Mouse (Mus musculus): ENCODE data around the gene Rbms3. TPM values are rescaled to one million over a fixed set of nuclear protein-coding genes. Genes with fewer than 3 reads are reported as not detected.
A peak's percentile ranks its signal among the peaks of the same experiment; 100 is the strongest.

Rbms3 gene
- total and polyA plus RNA-seq, 3 experiments: 11.1 to 25.7 (median 24.9) TPM

- no peak for DNase-seq
Observed at GRCm38 (mm10) chr9:117484396-117484795, 145.3 kb downstream of the Rbms3 start.

GRCm38 (mm10) chr9:117476753-117477152, 153.0 kb downstream of the Rbms3 start:
- DNase-seq: no peak

GRCm38 (mm10) chr9:117452816-117453215, 176.9 kb downstream of the Rbms3 start:
- DNase-seq: no peak

- DNase-seq: no peak
Observed at GRCm38 (mm10) chr9:117442611-117443010, 187.1 kb downstream of the Rbms3 start.

GRCm38 (mm10) chr9:117435856-117436255, 193.9 kb downstream of the Rbms3 start:
- no peak for DNase-seq

GRCm38 (mm10) chr9:117430670-117431069, 199.0 kb downstream of the Rbms3 start:
- no peak for DNase-seq

GRCm38 (mm10) chr9:117429217-117430105, 200.3 kb downstream of the Rbms3 start:
- DNase-seq: no peak

GRCm38 (mm10) chr9:117423259-117423658, 206.5 kb downstream of the Rbms3 start:
- DNase-seq: no peak

- no peak for DNase-seq
Observed at GRCm38 (mm10) chr9:117419874-117420485, 209.7 kb downstream of the Rbms3 start.

GRCm38 (mm10) chr9:117413181-117413580, 216.5 kb downstream of the Rbms3 start:
- DNase-seq: no peak

- DNase-seq: no peak
Observed at GRCm38 (mm10) chr9:117412584-117412983, 217.1 kb downstream of the Rbms3 start.

- DNase-seq: no peak
Observed at GRCm38 (mm10) chr9:117404621-117405020, 225.1 kb downstream of the Rbms3 start.

- no peak for DNase-seq
Observed at GRCm38 (mm10) chr9:117400262-117400671, 229.4 kb downstream of the Rbms3 start.

- no peak for DNase-seq
Observed at GRCm38 (mm10) chr9:117397071-117397470, 232.6 kb downstream of the Rbms3 start.

- DNase-seq: no peak
Observed at GRCm38 (mm10) chr9:117396586-117396985, 233.1 kb downstream of the Rbms3 start.

GRCm38 (mm10) chr9:117393626-117394525, 235.8 kb downstream of the Rbms3 start:
- peak; percentile 33 for DNase-seq

- no peak for DNase-seq
Observed at GRCm38 (mm10) chr9:117388024-117388423, 241.7 kb downstream of the Rbms3 start.

GRCm38 (mm10) chr9:117380876-117381275, 248.8 kb downstream of the Rbms3 start:
- DNase-seq: no peak

GRCm38 (mm10) chr9:117380076-117380475, 249.6 kb downstream of the Rbms3 start:
- no peak for DNase-seq

- DNase-seq: no peak
Observed at GRCm38 (mm10) chr9:117379448-117379983, 250.2 kb downstream of the Rbms3 start.

GRCm38 (mm10) chr9:117378131-117378890, 251.4 kb downstream of the Rbms3 start:
- peak; percentile 36 for DNase-seq
